Mouse (Mus musculus) heart, embryonic 11.5 days (tissue): ENCODE data around the gene Scimp. TPM values are rescaled to one million over a fixed set of nuclear protein-coding genes. Genes with fewer than 3 reads are reported as not detected.

ENCODE experiments used
- ATAC-seq: fragments of 200-750 bp; cut with Nextera tagmentation; replicated peaks from 2 replicates; pipeline ENCODE4 v1.8.0; 2017; ENCODE audit warnings: moderate library complexity; ENCODE audit not compliant: insufficient number of reproducible peaks, low FRiP score, low TSS enrichment
- H3K27ac ChIP-seq: fragments of 300-500 bp; sonication (generic); 2 replicates; pipeline ENCODE4 v1.5.1; 2014; ENCODE audit warnings: mild to moderate bottlenecking, low read depth, low read length
- H3K27me3 ChIP-seq: fragments of 300-500 bp; sonication (generic); 2 replicates; pipeline ENCODE4 v1.6.1; 2014; ENCODE audit warnings: mild to moderate bottlenecking, low read length, mixed read lengths; ENCODE audit not compliant: control insufficient read depth, insufficient read depth
- H3K36me3 ChIP-seq: fragments of 300-500 bp; sonication (generic); 2 replicates; pipeline ENCODE4 v1.6.1; 2014; ENCODE audit warnings: mild to moderate bottlenecking, low read length, moderate library complexity, mixed read lengths; ENCODE audit not compliant: control insufficient read depth, insufficient read depth
- H3K4me1 ChIP-seq: fragments of 300-500 bp; sonication (generic); 2 replicates; pipeline ENCODE4 v1.6.1; 2014; ENCODE audit warnings: low read length; ENCODE audit not compliant: control insufficient read depth, insufficient read depth
- H3K4me2 ChIP-seq: fragments of 300-500 bp; sonication (generic); 2 replicates; pipeline ENCODE4 v1.6.1; 2014; ENCODE audit warnings: mild to moderate bottlenecking, moderate library complexity
- H3K4me3 ChIP-seq: fragments of 300-500 bp; sonication (generic); 2 replicates; pipeline ENCODE4 v1.5.1; 2014; ENCODE audit warnings: low read depth, low read length
- H3K9ac ChIP-seq: fragments of 300-500 bp; sonication (generic); 2 replicates; pipeline ENCODE4 v1.6.1; 2014; ENCODE audit warnings: mild to moderate bottlenecking, low read depth, low read length, moderate library complexity
- H3K9me3 ChIP-seq: fragments of 300-500 bp; sonication (generic); replicated peaks from 2 replicates; pipeline ENCODE4 v1.6.1; 2016; ENCODE audit warnings: low read length; ENCODE audit not compliant: control insufficient read depth
- WGBS: fragments of 180-500 bp; shearing (Covaris S2); extraction: QIAGEN DNeasy Blood & Tissue Kit; methylation state at CpG from one replicate; pipeline ENCODE4 v1.1.7; 2014; ENCODE audit not compliant: insufficient replicate concordance; 5-methylcytosine and 5-hydroxymethylcytosine counted together
- polyA plus RNA-seq: library from polyadenylated mRNA; unstranded; fragments of >200 nt; fragmentation: Nextera tagmentation; extraction: Ambion mirVana; gene quantifications from 2 replicates; pipeline ENCODE4 v1.2.1, GENCODE M21; 2014

The Scimp gene
- polyA plus RNA-seq, 1 experiment from 2014 or later, result 0.27 TPM

DNA sequence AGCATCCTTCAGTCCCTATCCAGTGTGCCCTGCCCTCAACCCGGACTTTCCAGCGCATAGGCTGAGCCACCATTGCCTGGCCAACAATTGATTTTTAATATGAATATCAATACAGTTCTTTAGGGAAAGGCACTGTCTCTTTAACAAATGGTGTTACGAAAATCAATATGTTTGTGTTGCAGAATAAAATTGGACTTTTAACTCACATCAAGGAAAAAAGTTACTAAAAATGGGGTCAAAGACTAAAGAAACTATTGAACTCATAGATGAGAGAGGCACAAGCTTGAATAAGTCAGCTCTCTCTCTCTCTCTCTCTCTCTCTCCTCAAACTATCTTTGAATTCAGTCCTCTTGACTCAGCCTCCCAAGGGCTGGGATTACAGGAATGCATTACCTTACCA lies 24.6 kb upstream of the Scimp start:
- no peak overlapping the region for H3K4me3 ChIP-seq
- ATAC-seq, result no peak
- H3K4me1 ChIP-seq, result no peaks in the 10 kb centered on the region
- no peaks in the 10 kb centered on the region for H3K9me3 ChIP-seq
- H3K27ac ChIP-seq, result no peak overlapping the region
- H3K9ac ChIP-seq, result no peak overlapping the region
- H3K36me3 ChIP-seq, result no peaks in the 10 kb centered on the region
- 92% methylated on average over 3 of the region's 3 CpGs for WGBS
- no peaks in the 10 kb centered on the region for H3K27me3 ChIP-seq
- H3K4me2 ChIP-seq, result no peak overlapping the region

DNA sequence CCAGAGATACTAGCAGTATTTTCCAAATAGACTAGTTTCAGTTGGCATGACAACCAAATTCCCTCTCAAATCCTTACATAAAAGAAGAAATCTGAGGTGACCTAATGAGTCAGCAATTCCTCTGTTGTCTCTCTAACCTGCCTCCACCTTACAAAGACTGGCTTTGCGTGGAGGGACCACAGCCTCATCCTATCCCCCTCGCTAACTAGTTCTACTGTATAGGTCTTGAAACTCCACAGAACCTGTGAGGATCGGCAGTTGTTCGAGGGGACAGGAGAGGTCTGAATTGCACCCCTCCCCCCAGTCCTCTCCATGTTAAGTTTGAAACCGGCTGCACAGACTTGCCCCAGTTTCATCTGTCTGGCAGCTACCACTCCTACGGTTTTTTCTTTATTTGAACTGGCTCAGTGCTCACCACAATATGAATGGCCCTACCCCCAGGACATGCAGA lies 23.0 kb upstream of the Scimp start:
- 63% methylated on average over 6 of the region's 6 CpGs for WGBS
- no peak for ATAC-seq

DNA sequence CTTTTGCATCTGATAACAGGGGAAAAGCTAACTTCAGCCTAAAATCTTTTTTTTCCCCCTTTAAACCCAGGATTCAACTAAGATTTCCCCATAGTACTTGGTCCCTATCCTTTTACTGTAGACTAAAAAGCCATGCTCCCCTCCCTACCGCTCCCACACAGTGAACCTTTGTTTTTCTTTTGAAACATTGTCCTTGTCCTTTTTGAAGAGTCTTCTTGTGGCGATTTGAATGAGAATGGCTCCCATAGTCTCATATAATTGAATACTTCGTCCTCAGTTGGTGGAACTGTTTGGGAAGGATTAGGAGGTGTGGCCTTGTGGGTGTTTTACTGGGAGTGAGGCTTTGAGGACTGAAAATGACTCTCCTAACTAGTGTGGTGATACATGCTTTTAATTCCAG lies 21.4 kb upstream of the Scimp start:
- ATAC-seq, result no peak
- Histone ChIP-seq H3K4me1 (no peaks in the 10 kb centered on the region), H3K9ac (no peak overlapping the region), H3K27me3 (no peaks in the 10 kb centered on the region), H3K9me3 (no peaks in the 10 kb centered on the region), H3K36me3 (no peaks in the 10 kb centered on the region), H3K4me2 (no peak overlapping the region), H3K27ac (no peak overlapping the region), H3K4me3 (no peak overlapping the region)
- WGBS, result 73% methylated on average over 3 of the region's 3 CpGs

More for the DNA sequence above, 23.0 kb upstream of the Scimp start:
- Histone ChIP-seq H3K4me1 (no peaks in the 10 kb centered on the region), H3K27ac (no peak overlapping the region), H3K4me3 (no peak overlapping the region), H3K36me3 (no peaks in the 10 kb centered on the region), H3K9ac (no peak overlapping the region), H3K9me3 (no peaks in the 10 kb centered on the region), H3K27me3 (no peaks in the 10 kb centered on the region), H3K4me2 (no peak overlapping the region)

DNA sequence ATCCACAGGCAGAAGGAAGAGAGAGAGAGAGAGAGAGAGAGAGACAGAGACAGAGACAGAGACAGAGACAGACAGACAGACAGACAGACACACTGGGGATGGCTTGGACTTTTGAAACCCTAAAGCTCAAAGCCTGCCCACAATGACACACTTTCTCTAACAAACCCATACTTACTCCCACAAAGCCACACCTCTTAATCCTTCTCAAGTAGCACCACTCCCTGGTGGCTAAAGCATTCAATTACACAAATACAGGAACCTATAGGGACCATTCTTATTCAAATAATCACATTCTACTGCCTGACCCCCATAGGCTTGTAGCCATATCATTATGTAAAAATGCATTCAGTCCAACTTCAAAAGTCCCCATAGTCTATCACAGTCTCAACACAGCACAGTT lies 21.0 kb upstream of the Scimp start:
- Histone ChIP-seq H3K27ac (no peak overlapping the region), H3K4me2 (no peak overlapping the region), H3K4me1 (no peaks in the 10 kb centered on the region), H3K4me3 (no peak overlapping the region), H3K36me3 (no peaks in the 10 kb centered on the region), H3K27me3 (no peaks in the 10 kb centered on the region), H3K9ac (no peak overlapping the region), H3K9me3 (no peaks in the 10 kb centered on the region)
- ATAC-seq, result no peak

DNA sequence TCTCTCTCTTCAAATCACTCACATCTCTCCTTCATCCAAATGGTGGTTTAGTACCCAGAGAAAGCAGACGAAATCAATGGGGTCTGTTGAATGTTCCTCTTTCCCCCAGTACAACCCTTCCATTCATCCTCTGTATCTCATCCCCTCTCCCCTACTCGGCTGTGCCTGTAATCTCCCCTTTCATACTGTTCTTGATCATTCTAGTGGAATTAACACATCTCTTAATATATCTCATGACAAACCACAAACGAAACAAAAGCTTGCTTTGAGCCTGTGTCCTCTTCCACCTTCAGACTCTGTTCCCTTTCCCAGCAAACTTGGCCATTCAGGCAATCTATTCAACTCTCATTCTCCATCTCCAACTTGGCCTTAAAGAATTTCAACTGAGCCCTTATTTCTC lies 18.8 kb upstream of the Scimp start:
- H3K27ac ChIP-seq, result no peak overlapping the region
- no peak overlapping the region for H3K4me2 ChIP-seq
- no peaks in the 10 kb centered on the region for H3K4me1 ChIP-seq
- H3K36me3 ChIP-seq, result no peaks in the 10 kb centered on the region
- WGBS, result 56% methylated on average over 3 of the region's 3 CpGs
- H3K9ac ChIP-seq, result no peak overlapping the region
- no peaks in the 10 kb centered on the region for H3K27me3 ChIP-seq
- H3K9me3 ChIP-seq, result no peaks in the 10 kb centered on the region
- H3K4me3 ChIP-seq, result no peak overlapping the region
- no peak for ATAC-seq

DNA sequence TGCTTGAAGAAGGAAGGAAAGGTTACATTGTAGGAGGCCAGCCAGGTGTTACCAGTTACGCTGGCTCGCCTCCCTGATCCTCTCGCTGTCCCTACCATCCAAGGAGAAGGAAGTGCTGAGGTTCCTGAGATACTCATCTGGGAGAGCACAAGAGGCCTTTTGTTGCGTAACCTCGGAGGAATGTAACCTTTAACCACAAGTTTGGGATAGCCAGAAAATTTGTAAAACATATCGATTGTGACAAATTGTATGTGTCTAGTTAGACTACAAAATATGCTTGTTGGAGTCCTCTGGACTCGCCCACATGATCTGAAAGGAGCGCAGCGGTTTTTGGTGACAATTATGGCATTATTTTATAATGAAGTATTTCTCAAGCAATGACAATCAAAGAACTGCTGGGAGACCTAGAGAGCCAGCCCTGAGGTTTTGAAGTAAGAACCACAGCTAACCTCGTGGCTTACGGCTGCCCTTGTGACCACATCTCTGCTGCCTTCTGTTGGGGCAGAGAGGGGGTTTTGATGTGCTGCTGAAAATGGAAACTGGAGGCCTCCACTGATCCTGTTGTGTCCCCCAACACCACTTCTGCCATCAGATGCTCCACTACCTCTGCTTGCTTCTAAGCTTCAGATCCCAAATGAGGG lies 16.7 kb upstream of the Scimp start:
- Histone ChIP-seq H3K27me3 (no peaks in the 10 kb centered on the region), H3K9ac (no peak overlapping the region), H3K4me2 (no peak overlapping the region), H3K27ac (no peak overlapping the region), H3K9me3 (no peaks in the 10 kb centered on the region), H3K4me3 (no peak overlapping the region), H3K36me3 (no peaks in the 10 kb centered on the region), H3K4me1 (no peaks in the 10 kb centered on the region)
- ATAC-seq, result no peak
- WGBS, result 86% methylated on average over 11 of the region's 11 CpGs

DNA sequence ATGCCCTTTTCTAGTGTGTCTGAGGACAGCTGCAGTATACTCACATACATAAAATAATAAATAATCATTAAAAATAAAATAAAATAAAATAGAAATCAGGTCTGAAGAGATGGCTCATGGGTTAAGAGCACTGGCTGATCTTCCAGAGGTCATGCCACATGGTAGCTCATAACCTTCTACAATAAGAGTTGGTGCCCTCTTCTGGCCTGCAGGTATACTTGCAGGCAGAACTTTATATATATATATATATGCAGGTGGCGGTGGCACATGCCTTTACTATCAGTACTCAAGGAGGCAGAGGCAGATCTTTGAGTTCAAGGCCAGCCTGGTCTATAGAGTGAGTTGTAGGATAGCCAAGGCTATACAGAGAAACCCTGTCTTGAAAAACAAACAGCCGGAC lies 13.8 kb upstream of the Scimp start:
- no peak for ATAC-seq
- WGBS, result 78% methylated on average over 2 of the region's 2 CpGs
- no peak overlapping the region for H3K27ac ChIP-seq
- no peak overlapping the region for H3K9ac ChIP-seq
- H3K36me3 ChIP-seq, result no peaks in the 10 kb centered on the region
- H3K4me3 ChIP-seq, result no peak overlapping the region
- H3K4me1 ChIP-seq, result peaks cover 7% of the 10 kb centered on the region
- H3K27me3 ChIP-seq, result no peaks in the 10 kb centered on the region
- no peak overlapping the region for H3K4me2 ChIP-seq
- H3K9me3 ChIP-seq, result no peaks in the 10 kb centered on the region

DNA sequence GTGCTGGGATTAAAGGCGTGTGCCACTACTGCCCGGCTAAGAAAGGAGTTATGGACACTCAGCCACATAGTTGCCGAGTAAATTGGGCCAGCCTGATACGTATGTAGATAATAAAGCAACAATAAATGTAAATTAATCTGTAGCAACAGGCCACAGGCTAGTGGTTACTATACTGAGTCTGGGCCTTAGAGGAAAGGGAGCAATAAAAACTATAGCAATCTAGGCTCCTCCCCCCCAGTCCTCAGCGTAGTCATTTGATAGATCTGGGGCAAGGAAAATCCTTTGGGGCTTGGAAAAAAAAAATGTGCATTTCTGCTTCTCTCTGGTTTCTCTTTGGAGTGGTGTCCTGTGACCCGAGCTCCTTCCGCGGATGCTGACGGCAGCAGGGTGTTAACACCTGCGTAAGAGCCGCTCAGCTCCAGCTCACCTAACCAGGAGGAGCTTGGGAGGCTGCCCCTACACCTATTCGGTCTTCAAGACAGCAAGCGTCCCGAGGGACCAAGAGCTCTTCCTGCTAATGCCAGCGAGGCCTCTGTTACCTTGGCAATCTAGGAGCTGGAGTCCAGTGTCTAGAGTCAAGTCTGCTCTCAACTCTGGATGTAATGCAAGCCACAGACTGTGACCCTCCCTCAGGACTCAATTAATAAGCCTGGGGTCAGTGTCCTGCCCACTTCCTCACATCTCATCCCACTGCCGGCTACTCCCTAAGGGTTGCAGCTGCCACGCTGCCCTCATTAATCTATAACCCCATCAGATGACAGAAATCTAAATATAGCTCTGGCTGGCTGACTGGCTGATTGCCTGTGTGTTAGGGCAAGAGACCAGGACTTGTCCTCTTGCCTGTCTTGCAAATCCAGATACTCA lies 9.6 kb upstream of the Scimp start:
- peak; percentile 52 for ATAC-seq
- H3K4me2 ChIP-seq, result peak overlapping the region; percentile 14; the same call in 1 of the 2 replicates
- H3K36me3 ChIP-seq, result no peaks in the 10 kb centered on the region
- WGBS, result 43% methylated on average over 17 of the region's 17 CpGs
- no peak overlapping the region for H3K9ac ChIP-seq
- H3K27me3 ChIP-seq, result no peaks in the 10 kb centered on the region
- no peak overlapping the region for H3K27ac ChIP-seq
- no peak overlapping the region for H3K4me3 ChIP-seq
- H3K4me1 ChIP-seq, result peaks cover 7% of the 10 kb centered on the region
- H3K9me3 ChIP-seq, result no peaks in the 10 kb centered on the region

DNA sequence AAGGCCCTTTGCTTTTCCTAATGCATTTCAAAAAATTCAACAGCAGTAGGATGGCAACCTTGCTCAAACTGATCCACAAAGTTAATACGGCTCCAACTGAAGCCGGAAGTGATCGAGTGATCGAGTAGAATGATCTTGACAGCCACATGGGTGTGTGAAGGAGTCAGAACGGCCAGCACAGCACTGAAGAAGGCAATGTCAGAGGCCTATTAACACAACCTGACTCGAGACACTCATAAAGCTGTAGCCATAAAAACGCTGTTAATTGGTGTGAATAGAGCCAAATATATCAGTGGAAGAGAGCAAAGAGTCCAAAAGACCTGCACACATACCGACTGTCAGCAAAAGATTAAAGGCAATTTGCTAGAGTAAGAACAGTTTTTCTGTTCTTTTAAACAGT lies 7.7 kb upstream of the Scimp start:
- H3K4me2 ChIP-seq, result no peak overlapping the region
- H3K27me3 ChIP-seq, result no peaks in the 10 kb centered on the region
- no peak overlapping the region for H3K27ac ChIP-seq
- H3K4me3 ChIP-seq, result no peak overlapping the region
- no peaks in the 10 kb centered on the region for H3K36me3 ChIP-seq
- peaks cover 7% of the 10 kb centered on the region for H3K4me1 ChIP-seq
- 79% methylated on average over 8 of the region's 8 CpGs for WGBS
- no peak overlapping the region for H3K9ac ChIP-seq
- ATAC-seq, result no peak
- H3K9me3 ChIP-seq, result no peaks in the 10 kb centered on the region
